Mouse (Mus musculus): ENCODE data around the gene Tns1.
A peak's percentile ranks its signal among the peaks of the same experiment; 100 is the strongest.

Tns1 gene

DNA sequence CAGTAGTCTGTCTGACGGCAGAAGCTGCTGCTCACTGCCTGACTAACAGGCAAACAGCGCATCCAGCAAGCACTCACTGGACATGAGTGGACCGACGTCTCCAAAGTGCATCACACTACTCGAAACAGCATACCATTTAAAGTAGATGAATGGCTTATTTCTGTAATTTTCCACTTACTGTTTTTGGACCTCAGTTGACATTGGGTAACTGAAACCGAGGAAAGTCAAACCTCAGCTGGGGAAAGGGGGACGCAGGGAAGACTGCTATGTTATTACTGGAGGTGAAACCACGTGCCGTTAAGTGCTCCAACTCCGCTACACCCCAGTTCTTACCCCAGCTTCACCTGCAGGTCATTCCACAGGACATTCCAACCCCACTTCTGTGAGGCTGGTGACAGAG lies 111.5 kb downstream of the Tns1 start:
- DNase-seq = no peak

- DNase-seq = no peak
These were observed 114.8 kb downstream of the Tns1 start for GRCm38 (mm10) chr1:74009495-74009894.

GRCm38 (mm10) chr1:74008966-74009365 lies 115.3 kb downstream of the Tns1 start:
- DNase-seq = no peak

GRCm38 (mm10) chr1:74008498-74008897 lies 115.8 kb downstream of the Tns1 start:
- no peak for DNase-seq

- peak in 1 of 2 experiments; percentile 35 for DNase-seq
These were observed 116.7 kb downstream of the Tns1 start for GRCm38 (mm10) chr1:74007398-74008050.

GRCm38 (mm10) chr1:74005020-74005419 lies 119.2 kb downstream of the Tns1 start:
- DNase-seq = no peak

DNA sequence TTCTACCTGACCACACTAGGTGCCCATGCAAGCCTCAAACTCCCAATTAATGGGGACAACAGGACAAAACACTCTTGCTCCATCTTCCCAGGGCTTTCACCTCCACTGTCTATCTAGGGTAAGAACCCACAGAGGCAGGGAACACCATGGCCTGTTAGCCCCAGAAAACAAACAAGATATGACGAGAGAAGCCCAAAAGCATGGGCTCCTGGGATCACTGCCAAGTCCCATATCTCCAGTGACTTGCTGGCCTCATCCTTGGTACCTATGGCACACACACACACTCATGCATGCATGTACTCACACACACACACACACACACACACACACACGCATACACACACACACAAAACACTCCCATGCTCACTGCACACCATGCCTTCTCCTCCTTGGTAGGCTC lies 120.5 kb downstream of the Tns1 start:
- DNase-seq = no peak

DNA sequence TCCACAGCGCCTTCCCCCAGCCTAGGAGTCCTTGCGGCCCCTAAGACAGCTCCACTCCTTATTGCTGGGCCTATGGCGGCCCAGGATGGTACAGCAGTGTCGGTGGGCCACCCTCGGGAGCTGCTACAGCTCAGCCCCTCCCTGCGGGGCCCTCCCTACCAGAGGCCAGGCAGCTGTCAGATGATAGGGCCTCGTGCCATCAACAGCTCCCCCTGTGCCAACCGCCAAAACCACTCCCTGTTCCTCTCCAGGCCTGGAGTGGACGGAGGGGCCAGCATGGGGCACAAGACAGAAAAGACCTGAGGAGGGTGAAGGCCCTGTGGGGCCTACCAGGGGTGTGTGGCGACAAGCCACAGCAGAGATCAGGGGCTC lies 122.8 kb downstream of the Tns1 start:
- no peak for DNase-seq

DNA sequence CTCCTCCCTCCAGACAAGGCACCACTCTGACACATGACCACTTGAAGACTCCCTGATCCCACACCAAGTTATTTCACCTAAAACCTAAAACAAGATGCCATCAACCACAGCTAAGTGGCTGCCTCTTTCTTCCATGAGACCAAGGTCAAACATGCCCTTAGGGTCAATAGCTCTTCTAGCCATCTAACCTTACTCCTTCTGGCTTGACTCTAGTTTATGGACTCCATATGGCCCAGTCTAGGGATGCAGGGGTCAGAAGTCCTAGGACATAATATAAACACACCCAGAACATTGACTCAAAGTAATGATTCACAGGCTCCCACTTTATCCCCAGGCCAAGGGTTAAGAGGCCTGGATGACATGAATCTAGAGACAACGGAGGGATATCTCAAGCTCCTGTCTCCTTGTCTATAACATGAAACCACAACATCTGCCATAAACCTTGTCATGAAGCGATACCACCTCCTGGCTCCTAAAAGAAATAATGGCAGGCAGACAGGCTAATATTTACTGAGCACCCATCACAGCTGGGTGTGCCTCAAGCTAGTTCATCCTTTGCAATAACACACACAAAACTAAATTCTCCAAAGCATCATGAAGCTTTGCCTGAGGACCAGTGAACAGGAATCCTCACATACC lies 123.3 kb downstream of the Tns1 start:
- no peak for DNase-seq

DNA sequence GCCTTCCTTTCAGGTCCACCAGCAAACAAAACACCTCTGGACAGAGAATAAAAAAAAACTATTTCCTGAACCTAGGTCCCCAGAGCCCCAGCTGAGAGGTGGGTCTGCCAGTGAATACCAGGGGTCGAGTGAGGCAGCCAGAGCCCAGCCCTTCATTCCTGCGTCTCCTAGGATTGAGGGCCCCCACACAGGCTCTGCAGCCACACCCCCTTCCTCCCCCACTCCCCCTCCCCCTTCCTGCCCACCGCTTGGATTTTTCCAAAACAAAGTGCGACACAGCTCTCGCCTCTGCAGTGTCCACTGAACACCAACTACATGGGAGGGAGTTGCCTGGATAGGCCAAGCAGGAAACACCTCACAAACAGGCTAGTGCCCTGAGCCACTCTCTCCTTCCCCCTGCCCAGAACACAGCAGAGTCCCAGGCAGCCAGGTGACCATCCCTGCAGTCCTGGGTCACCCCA lies 124.0 kb downstream of the Tns1 start:
- no peak for DNase-seq

DNA sequence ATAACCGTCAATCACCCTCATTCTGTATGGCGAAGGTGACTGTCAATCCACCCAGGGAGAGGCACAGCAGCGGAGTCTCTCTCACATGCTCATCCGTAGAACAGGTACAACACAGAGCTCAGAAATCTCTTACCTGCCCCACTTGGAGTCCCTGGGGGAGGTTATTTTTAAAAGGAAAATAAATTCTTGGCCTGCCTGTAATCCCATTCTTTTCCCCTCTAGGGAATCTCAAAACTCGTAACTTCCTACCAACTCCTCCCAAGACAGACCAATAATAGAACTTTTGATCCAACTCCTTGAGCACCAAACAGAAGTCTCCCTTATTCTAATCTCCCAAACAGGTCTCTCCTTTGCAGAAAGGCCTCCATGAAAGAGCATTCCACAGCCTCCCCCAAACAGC lies 124.7 kb downstream of the Tns1 start:
- no peak for DNase-seq

- no peak for DNase-seq
These were observed 125.3 kb downstream of the Tns1 start for GRCm38 (mm10) chr1:73998925-73999375.

DNA sequence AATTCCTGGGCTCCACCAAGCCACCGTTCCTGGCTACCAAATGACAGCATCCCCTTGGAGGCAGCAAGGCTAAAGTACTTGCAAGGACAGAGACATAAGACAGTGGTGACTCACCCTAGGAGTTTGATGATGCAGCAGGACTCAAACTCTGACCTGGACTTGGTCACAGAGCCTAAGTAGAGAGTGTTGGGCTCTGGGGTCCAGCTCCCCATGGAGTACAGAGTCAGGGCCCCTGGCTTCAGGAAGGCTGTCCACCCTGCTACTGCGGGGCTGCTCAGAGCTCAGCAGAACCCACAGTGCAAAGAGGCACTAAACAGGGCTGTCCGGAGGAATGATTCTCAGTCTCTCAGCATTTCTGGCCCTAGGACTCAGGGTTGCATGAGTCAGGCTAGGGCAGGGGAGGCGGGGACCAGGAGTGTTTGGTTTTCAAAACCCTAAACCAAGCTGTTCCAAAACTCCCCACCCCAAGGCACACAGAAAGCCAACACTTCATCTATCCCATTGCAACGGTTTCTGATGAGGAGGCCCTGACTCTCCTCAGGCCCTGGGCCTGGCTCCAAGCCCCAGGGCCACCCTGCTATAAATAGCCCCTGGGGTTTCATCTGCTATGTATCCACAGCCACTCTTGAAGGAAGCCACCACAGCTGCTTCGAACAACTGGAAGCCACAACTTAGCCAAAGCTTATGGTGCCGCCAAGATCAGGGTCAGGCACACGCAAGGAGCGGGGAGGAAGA lies 126.0 kb downstream of the Tns1 start:
- no peak for DNase-seq

GRCm38 (mm10) chr1:73997341-73997740 lies 126.9 kb downstream of the Tns1 start:
- no peak for DNase-seq

DNA sequence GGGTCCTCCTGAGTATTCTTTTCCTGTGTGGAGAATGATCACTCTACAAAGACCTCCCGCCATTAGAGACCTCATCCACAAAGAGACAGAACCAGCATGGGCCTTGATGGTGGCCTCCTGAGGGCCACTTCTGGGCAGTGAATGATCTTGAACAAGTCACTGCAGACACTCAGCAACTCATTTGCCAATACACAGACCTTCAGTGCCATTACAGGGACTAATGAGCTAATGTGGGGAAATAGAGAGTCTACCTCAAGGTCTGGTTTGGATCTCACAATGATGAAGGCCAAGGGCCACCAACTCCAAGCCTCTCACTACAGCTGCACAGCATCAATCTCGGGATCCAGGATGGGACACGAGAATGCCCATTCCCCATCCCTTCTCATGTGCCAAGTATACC lies 127.6 kb downstream of the Tns1 start:
- DNase-seq = no peak

DNA sequence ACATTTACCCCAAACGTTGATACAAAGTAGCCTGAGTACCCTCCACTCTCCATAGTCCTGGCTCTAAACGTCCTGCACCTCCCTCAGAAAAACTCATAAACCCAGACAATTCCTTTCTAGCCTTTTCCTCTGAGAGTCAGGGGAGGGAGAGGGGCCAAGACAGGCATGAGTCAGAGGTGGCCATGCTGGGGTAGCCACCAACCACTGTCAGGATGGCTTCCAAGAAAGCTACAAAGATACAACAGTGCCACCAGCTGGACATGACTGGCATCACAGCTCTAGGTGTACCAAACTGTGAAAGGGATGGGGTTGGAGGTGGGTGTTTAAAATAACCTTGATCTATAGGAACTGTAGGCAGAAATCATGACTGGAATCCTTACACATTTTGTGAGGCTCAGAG lies 128.0 kb downstream of the Tns1 start:
- DNase-seq = peak in 1 of 2 experiments; percentile 57

DNA sequence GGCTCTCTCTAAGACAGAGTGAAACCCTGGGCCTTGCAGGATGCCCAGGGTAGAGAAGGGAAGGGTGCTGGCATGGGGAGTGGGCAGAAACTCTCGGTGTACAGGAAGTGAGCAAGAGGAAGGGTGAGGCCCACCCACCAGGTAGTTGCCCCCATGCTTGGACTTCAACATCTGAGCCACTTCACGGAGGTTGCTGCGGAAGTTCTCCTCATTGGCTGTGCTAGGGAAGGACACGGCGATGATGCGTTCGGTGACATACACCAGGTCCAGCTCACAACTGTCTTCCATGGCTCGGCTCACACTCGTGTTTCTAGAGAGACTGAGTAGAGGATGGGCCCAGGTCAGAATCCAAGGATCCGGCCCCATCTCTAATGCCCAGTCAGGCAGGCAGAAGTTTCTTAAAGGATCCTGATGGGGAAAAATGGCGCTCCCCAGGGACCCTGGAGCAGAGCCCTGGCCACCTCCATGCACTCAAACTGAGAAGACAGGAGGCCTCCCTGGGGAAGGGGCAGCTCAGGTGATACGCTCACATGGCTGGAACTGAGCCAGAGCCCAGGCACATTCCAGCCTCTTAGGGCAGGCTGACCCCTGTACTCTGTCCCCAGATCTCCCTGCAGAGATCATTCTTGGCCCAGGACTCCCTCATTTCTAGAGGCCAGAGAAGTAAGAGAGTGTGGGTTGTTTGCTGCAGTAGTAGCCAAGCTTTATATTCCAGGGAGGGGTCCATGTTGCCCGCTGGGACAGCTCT lies 129.0 kb downstream of the Tns1 start:
- DNase-seq = no peak

GRCm38 (mm10) chr1:73993901-73994426 lies 130.3 kb downstream of the Tns1 start:
- DNase-seq = no peak

DNA sequence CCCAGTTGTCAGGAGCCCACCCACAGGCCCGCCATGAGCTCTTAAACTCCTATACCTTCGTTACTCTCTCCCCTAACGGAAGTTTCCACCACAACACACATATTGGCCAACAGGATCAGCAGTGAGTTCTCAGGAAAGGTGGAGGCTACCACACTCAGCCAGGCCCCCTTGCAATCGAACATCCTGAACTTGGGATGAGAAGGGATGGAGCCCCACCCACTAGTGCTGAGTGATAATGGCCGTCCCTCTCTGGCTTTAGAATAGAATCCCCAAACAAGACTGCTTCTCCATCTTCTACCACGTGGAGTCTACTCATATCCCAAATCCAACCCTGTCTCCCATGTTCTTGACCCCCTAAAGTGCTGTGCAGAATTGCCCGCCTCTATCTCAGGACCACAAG lies 131.0 kb downstream of the Tns1 start:
- DNase-seq = no peak

DNA sequence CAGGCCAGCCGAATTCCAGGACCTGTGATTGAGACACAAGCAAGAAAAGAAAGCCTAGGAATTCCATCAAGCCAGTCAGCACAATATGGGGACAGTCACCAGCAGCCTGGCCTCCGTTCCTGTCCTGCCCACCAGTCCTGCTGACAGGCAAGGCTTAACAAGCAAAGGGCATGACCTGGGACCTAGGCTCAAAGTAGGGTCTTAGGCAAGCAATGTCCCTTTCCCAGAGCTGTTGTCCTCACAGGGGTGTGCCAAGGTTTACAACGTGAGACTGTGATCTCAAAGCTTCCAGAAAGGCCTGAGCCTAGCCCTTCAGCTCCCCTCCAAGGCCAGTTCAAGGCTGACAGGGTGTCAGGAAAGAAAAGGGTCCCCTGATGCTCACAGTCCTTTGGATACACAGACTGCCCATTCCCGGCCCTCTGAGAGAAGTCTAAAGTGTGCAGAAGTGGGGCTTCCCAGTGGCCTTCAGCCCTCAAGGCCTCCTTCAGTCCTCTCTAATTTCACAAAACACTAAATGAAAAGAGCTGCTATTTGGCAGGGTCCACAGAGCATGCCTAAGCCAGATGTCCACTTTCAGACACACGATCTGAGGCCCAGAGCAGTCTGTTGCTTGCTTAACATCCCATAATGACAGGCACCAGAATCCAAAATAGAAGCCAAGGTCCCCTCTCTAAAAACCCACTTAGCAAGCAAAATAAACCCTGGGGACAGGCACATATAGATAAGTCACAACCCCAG lies 131.9 kb downstream of the Tns1 start:
- no peak for DNase-seq

DNA sequence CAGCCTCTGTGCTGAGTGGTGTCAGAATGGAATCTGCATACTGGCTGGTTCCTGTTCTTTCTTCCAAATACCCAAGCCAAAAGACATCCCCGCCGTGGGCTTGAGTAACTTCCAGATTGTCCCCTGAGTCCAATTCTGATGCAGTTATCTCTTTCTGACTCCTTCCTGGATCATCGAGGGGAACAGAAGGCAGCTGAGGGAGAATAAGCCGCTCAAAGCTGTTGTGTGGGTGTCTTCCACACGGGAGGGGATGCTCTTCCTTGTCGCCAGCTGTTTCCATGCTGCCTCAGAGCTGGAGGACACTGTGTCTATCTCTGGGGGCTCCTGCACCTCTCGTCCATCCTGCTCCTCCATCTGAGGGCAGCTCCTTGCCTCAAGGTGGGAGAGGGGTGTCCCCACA lies 133.0 kb downstream of the Tns1 start:
- DNase-seq = no peak

DNA sequence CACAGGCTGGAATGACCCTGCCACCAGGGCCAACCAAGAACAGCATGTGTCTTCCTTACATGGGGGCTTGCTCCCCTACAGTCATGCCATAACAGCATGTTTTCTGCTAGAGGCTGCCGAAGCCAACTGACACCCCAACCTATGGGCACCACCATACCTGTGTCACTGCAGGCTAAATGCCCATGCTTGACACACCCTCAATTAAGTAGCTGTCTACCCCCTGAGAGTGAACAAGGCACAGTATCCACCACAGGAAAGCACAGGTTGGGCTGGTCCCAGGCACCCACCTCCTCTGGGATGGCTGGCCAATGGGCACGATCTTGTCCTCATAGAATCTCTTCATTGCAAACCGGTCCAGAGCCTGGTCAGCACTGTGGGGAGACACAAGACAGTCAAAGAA lies 134.2 kb downstream of the Tns1 start:
- DNase-seq = no peak

Measured in spleen, adult 18-20 months (tissue).